Mouse (Mus musculus): ENCODE measurements around the gene AU021092. TPM values are rescaled to one million over a fixed set of nuclear protein-coding genes. Genes with fewer than 3 reads are reported as not detected.

AU021092 gene
- polyA plus RNA-seq, 1 experiment from 2014 or later: 15.7 TPM

GRCm38 (mm10) chr16:5203200-5203599 lies 18.9 kb downstream of the AU021092 start:
- H3K9me3 ChIP-seq (ENCODE audit: control insufficient read depth, low read length): no peaks in the 10 kb centered on the region
- peak overlapping the region; percentile 76 for H3K9ac ChIP-seq (ENCODE audit: low read depth, low read length)
- H3K4me1 ChIP-seq (ENCODE audit: control insufficient read depth, insufficient read depth, low read depth, low read length): peaks cover 2% of the 10 kb centered on the region
- H3K4me2 ChIP-seq (ENCODE audit: low read length): peak overlapping the region; percentile 97
- no peaks in the 10 kb centered on the region for H3K27me3 ChIP-seq (replicated peaks; ENCODE audit: control insufficient read depth, insufficient read depth, low read length)
- WGBS: 2% methylated on average over 36 of the region's 36 CpGs
- peak; percentile 58; the same call in 1 of the 2 replicates for ATAC-seq
- no peak overlapping the region for H3K27ac ChIP-seq (ENCODE audit: low read depth, low read length)
- peak overlapping the region; percentile 87 for H3K4me3 ChIP-seq (ENCODE audit: low read length)
- H3K36me3 ChIP-seq (ENCODE audit: control insufficient read depth, insufficient read depth, low read length): peaks cover 5% of the 10 kb centered on the region; the same call in 1 of the 2 replicates

DNA sequence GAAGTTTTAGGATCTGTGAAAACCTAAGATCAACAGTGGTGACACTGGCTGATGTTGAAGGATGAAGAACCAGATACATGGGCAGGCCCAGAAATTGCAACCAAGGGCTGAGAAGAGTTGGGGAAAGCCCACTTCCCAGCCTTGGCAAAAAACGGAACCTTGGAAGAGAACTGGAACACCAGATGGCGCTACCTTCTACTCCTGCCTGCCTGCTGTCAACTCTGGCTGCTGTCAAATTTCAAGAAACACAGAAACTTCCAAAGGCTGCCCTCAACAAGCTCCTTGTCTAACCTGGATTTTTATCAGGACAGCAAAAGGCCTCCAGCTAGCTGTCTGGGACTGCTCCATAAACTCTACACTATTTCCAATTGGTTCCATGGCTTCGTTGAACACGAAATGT lies 19.4 kb downstream of the AU021092 start:
- WGBS: 8% methylated on average over 4 of the region's 4 CpGs
- H3K9ac ChIP-seq (ENCODE audit: low read depth, low read length): no peak overlapping the region
- no peaks in the 10 kb centered on the region for H3K27me3 ChIP-seq (replicated peaks; ENCODE audit: control insufficient read depth, insufficient read depth, low read length)
- ATAC-seq: no peak
- no peaks in the 10 kb centered on the region for H3K9me3 ChIP-seq (ENCODE audit: control insufficient read depth, low read length)
- no peak overlapping the region for H3K27ac ChIP-seq (ENCODE audit: low read depth, low read length)
- H3K4me3 ChIP-seq (ENCODE audit: low read length): peak overlapping the region; percentile 87
- peaks cover 5% of the 10 kb centered on the region; the same call in 1 of the 2 replicates for H3K36me3 ChIP-seq (ENCODE audit: control insufficient read depth, insufficient read depth, low read length)
- H3K4me1 ChIP-seq (ENCODE audit: control insufficient read depth, insufficient read depth, low read depth, low read length): peaks cover 2% of the 10 kb centered on the region
- H3K4me2 ChIP-seq (ENCODE audit: low read length): peak overlapping the region; percentile 97

DNA sequence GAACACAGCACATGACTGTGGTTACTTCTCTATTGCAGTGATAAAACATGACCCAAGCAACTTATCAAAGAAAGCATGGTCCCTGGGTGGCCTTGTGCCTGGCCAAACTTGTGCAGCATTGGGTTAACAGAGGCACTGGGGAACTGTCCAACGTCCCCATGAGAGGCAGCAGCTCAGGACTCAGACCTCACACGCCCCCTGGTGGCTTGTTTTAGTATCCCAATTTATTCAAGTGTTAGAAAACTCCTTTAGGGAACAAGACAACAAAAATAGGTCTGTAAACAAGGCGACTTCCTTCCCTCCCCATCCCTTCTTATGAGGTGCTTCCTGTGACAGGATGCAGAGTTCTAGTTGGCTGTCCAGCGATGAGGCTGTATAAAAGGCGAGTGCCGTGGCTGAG lies 27.0 kb downstream of the AU021092 start:
- ATAC-seq: no peak
- WGBS: 20% methylated on average over 6 of the region's 6 CpGs
- H3K36me3 ChIP-seq (ENCODE audit: control insufficient read depth, insufficient read depth, low read length): peaks cover 3% of the 10 kb centered on the region; the same call in 1 of the 2 replicates
- no peaks in the 10 kb centered on the region for H3K4me1 ChIP-seq (ENCODE audit: control insufficient read depth, insufficient read depth, low read depth, low read length)
- no peaks in the 10 kb centered on the region for H3K27me3 ChIP-seq (replicated peaks; ENCODE audit: control insufficient read depth, insufficient read depth, low read length)
- no peaks in the 10 kb centered on the region for H3K9me3 ChIP-seq (ENCODE audit: control insufficient read depth, low read length)
- no peak overlapping the region for H3K9ac ChIP-seq (ENCODE audit: low read depth, low read length)
- no peak overlapping the region for H3K4me2 ChIP-seq (ENCODE audit: low read length)
- no peak overlapping the region for H3K4me3 ChIP-seq (ENCODE audit: low read length)
- no peak overlapping the region for H3K27ac ChIP-seq (ENCODE audit: low read depth, low read length)

DNA sequence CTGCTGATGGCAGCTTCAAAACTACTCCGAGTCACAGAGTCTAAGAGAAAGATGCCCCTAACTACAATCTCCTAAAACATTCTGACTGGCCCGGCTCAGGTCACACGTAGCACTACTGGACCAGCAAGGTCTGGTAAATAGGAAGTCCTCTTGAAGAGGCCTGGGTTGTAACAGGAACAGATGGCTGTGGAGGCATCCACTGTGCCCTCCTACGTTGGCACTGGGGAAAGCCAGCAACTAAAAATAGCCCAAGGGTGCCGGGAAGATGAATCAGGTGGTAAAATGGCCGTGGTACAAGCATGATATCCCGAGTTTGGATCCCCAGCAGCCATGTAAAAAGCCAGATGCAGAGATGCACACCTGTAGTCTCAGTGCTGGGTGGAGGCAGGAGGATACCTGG lies 35.9 kb downstream of the AU021092 start:
- no peaks in the 10 kb centered on the region for H3K9me3 ChIP-seq (ENCODE audit: control insufficient read depth, low read length)
- no peak overlapping the region for H3K27ac ChIP-seq (ENCODE audit: low read depth, low read length)
- H3K4me1 ChIP-seq (ENCODE audit: control insufficient read depth, insufficient read depth, low read depth, low read length): no peaks in the 10 kb centered on the region
- H3K36me3 ChIP-seq (ENCODE audit: control insufficient read depth, insufficient read depth, low read length): no peaks in the 10 kb centered on the region
- H3K9ac ChIP-seq (ENCODE audit: low read depth, low read length): no peak overlapping the region
- no peaks in the 10 kb centered on the region for H3K27me3 ChIP-seq (replicated peaks; ENCODE audit: control insufficient read depth, insufficient read depth, low read length)
- H3K4me3 ChIP-seq (ENCODE audit: low read length): no peak overlapping the region
- H3K4me2 ChIP-seq (ENCODE audit: low read length): no peak overlapping the region
- ATAC-seq: no peak
- 76% methylated on average over 7 of the region's 7 CpGs for WGBS

GRCm38 (mm10) chr16:5185691-5186090 lies 36.4 kb downstream of the AU021092 start:
- Histone ChIP-seq H3K27ac (ENCODE audit: low read depth, low read length) (no peak overlapping the region), H3K4me1 (ENCODE audit: control insufficient read depth, insufficient read depth, low read depth, low read length) (no peaks in the 10 kb centered on the region), H3K27me3 (replicated peaks; ENCODE audit: control insufficient read depth, insufficient read depth, low read length) (no peaks in the 10 kb centered on the region), H3K36me3 (ENCODE audit: control insufficient read depth, insufficient read depth, low read length) (no peaks in the 10 kb centered on the region), H3K4me2 (ENCODE audit: low read length) (no peak overlapping the region), H3K4me3 (ENCODE audit: low read length) (no peak overlapping the region), H3K9ac (ENCODE audit: low read depth, low read length) (no peak overlapping the region), H3K9me3 (ENCODE audit: control insufficient read depth, low read length) (no peaks in the 10 kb centered on the region)
- WGBS: 59% methylated on average over 7 of the region's 7 CpGs
- ATAC-seq: no peak

- no peak overlapping the region for H3K4me3 ChIP-seq (ENCODE audit: low read length)
- no peaks in the 10 kb centered on the region for H3K27me3 ChIP-seq (replicated peaks; ENCODE audit: control insufficient read depth, insufficient read depth, low read length)
- H3K36me3 ChIP-seq (ENCODE audit: control insufficient read depth, insufficient read depth, low read length): no peaks in the 10 kb centered on the region
- WGBS: 69% methylated on average over 5 of the region's 5 CpGs
- H3K9me3 ChIP-seq (ENCODE audit: control insufficient read depth, low read length): no peaks in the 10 kb centered on the region
- H3K27ac ChIP-seq (ENCODE audit: low read depth, low read length): no peak overlapping the region
- no peak overlapping the region for H3K4me2 ChIP-seq (ENCODE audit: low read length)
- no peaks in the 10 kb centered on the region for H3K4me1 ChIP-seq (ENCODE audit: control insufficient read depth, insufficient read depth, low read depth, low read length)
- no peak overlapping the region for H3K9ac ChIP-seq (ENCODE audit: low read depth, low read length)
- ATAC-seq: no peak
These were observed 37.1 kb downstream of the AU021092 start for GRCm38 (mm10) chr16:5184956-5185355.

DNA sequence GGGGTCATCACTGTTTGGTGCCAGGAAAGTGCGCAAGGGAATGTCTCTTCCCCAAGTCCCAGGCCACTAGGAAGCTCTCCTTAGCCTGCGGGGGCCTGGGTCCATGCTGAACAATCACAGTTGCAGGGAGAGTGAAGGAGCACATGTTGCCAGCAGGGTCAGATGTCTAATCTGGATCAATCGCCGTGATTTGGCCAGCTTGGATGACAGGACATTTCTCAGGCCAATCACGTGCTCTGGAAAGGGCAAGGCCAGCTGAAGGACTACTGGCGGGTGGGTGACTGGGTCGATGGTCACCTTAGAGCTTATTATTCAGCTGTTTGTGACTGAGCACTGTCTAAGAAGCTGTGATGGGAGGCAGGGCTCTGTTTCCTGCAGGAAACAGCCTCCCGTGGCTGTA lies 38.0 kb downstream of the AU021092 start:
- Histone ChIP-seq H3K4me2 (ENCODE audit: low read length) (no peak overlapping the region), H3K9ac (ENCODE audit: low read depth, low read length) (no peak overlapping the region)

DNA sequence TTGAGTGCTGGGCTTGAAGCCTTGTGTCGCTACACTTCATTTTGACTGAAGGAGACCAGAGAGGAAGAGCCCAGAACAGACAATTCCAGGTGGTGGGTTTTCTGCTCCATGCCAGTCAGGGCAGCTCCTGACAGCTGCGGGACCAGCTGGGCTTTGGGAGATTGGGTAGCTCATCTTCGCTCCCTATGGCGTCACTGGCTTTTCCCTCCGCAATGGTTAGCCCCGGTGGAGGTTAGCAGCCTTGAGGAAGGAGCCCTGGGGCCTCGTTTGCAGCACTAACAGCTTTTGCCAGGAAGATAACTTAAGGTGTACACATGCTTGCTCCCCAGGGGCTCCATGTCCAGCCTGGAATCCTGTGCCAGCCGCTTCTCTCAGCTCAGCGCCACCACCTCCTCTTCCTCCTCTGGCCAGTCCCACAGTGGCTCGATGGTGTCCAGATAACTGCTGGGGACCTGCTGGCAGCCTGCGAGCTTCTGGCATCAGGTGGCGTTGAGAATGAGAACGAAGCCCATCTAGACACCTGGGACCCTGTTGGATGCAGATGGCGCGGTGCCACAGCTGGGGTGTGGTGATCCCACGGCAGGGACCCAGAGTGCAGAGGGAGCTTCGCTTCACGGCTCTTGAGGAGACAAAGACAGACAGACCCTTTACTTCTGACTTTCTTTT lies 38.7 kb downstream of the AU021092 start:
- Histone ChIP-seq H3K27ac (ENCODE audit: low read depth, low read length) (no peak overlapping the region), H3K9ac (ENCODE audit: low read depth, low read length) (no peak overlapping the region), H3K9me3 (ENCODE audit: control insufficient read depth, low read length) (no peaks in the 10 kb centered on the region), H3K4me3 (ENCODE audit: low read length) (no peak overlapping the region), H3K36me3 (ENCODE audit: control insufficient read depth, insufficient read depth, low read length) (no peaks in the 10 kb centered on the region), H3K4me1 (ENCODE audit: control insufficient read depth, insufficient read depth, low read depth, low read length) (no peaks in the 10 kb centered on the region), H3K4me2 (ENCODE audit: low read length) (no peak overlapping the region), H3K27me3 (replicated peaks; ENCODE audit: control insufficient read depth, insufficient read depth, low read length) (no peaks in the 10 kb centered on the region)
- WGBS: 75% methylated on average over 18 of the region's 18 CpGs
- no peak for ATAC-seq

More for the DNA sequence above, 38.0 kb downstream of the AU021092 start:
- Histone ChIP-seq H3K36me3 (ENCODE audit: control insufficient read depth, insufficient read depth, low read length) (no peaks in the 10 kb centered on the region), H3K27ac (ENCODE audit: low read depth, low read length) (no peak overlapping the region), H3K4me1 (ENCODE audit: control insufficient read depth, insufficient read depth, low read depth, low read length) (no peaks in the 10 kb centered on the region), H3K9me3 (ENCODE audit: control insufficient read depth, low read length) (no peaks in the 10 kb centered on the region), H3K27me3 (replicated peaks; ENCODE audit: control insufficient read depth, insufficient read depth, low read length) (no peaks in the 10 kb centered on the region), H3K4me3 (ENCODE audit: low read length) (no peak overlapping the region)
- 69% methylated on average over 8 of the region's 8 CpGs for WGBS
- ATAC-seq: no peak

DNA sequence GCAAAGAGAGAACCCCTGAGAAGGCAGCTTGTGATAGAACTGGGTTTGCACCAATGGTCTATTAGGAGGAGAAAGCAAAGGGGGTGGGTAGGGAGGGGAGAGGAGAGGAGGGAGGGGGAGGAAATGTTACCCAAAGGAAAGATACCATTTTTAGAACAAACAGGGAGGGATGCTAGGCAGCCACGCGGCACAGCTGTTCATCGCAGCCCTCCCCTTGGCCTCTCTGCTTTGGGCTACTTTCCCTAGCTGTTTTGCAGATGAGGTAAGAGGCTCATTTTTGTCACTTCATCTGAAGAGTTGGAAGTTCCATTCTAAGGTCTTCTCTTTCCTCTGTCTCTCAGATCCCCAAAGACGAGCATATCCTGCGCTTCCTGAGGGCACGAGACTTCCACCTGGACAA lies 49.5 kb downstream of the AU021092 start:
- H3K4me2 ChIP-seq (ENCODE audit: low read length): no peak overlapping the region
- no peak for ATAC-seq
- H3K36me3 ChIP-seq (ENCODE audit: control insufficient read depth, insufficient read depth, low read length): no peaks in the 10 kb centered on the region
- no peaks in the 10 kb centered on the region for H3K27me3 ChIP-seq (replicated peaks; ENCODE audit: control insufficient read depth, insufficient read depth, low read length)
- no peak overlapping the region for H3K27ac ChIP-seq (ENCODE audit: low read depth, low read length)
- no peaks in the 10 kb centered on the region for H3K9me3 ChIP-seq (ENCODE audit: control insufficient read depth, low read length)
- H3K9ac ChIP-seq (ENCODE audit: low read depth, low read length): no peak overlapping the region
- no peaks in the 10 kb centered on the region for H3K4me1 ChIP-seq (ENCODE audit: control insufficient read depth, insufficient read depth, low read depth, low read length)
- no peak overlapping the region for H3K4me3 ChIP-seq (ENCODE audit: low read length)
- 91% methylated on average over 6 of the region's 6 CpGs for WGBS

All from hindbrain, embryonic 16.5 days (tissue).